Mouse (Mus musculus): ENCODE results near the gene Hdc. TPM values are rescaled to one million over a fixed set of nuclear protein-coding genes. Genes with fewer than 3 reads are reported as not detected.

The Hdc gene
- polyA plus RNA-seq, 1 experiment from 2014 or later = 1.2 TPM

- Histone ChIP-seq H3K27me3 (ENCODE audit: control insufficient read depth, insufficient read depth, low read length) (no peaks in the 10 kb centered on the region), H3K9me3 (ENCODE audit: control insufficient read depth, low read depth, low read length) (no peaks in the 10 kb centered on the region; the same call in 1 of the 2 replicates), H3K9ac (replicated peaks; ENCODE audit: low read depth, low read length) (no peak overlapping the region), H3K4me2 (replicated peaks; ENCODE audit: low read depth, low read length) (no peak overlapping the region), H3K4me1 (ENCODE audit: control insufficient read depth, insufficient read depth, low read length) (no peaks in the 10 kb centered on the region), H3K4me3 (ENCODE audit: low read depth, low read length) (no peak overlapping the region), H3K27ac (ENCODE audit: low read length) (no peak overlapping the region), H3K36me3 (ENCODE audit: control insufficient read depth, insufficient read depth, low read length) (no peaks in the 10 kb centered on the region)
- ATAC-seq (ENCODE audit: insufficient number of reproducible peaks, insufficient read depth, low FRiP score, low read depth) = no peak
- 74% methylated on average over 11 of the region's 11 CpGs for WGBS
Observed at GRCm38 (mm10) chr2:126575391-126576176, 43.5 kb downstream of the Hdc start.

- no peak for ATAC-seq (ENCODE audit: insufficient number of reproducible peaks, insufficient read depth, low FRiP score, low read depth)
- WGBS = 83% methylated on average over 4 of the region's 4 CpGs
Observed at GRCm38 (mm10) chr2:126572747-126573146, 46.4 kb downstream of the Hdc start.

GRCm38 (mm10) chr2:126572163-126572562 lies 46.9 kb downstream of the Hdc start:
- no peak for ATAC-seq (ENCODE audit: insufficient number of reproducible peaks, insufficient read depth, low FRiP score, low read depth)
- Histone ChIP-seq H3K4me2 (replicated peaks; ENCODE audit: low read depth, low read length) (no peak overlapping the region), H3K4me1 (ENCODE audit: control insufficient read depth, insufficient read depth, low read length) (no peaks in the 10 kb centered on the region), H3K9ac (replicated peaks; ENCODE audit: low read depth, low read length) (no peak overlapping the region), H3K27ac (ENCODE audit: low read length) (no peak overlapping the region), H3K36me3 (ENCODE audit: control insufficient read depth, insufficient read depth, low read length) (no peaks in the 10 kb centered on the region), H3K4me3 (ENCODE audit: low read depth, low read length) (no peak overlapping the region), H3K9me3 (ENCODE audit: control insufficient read depth, low read depth, low read length) (no peaks in the 10 kb centered on the region; the same call in 1 of the 2 replicates), H3K27me3 (ENCODE audit: control insufficient read depth, insufficient read depth, low read length) (no peaks in the 10 kb centered on the region)
- 77% methylated on average over 1 of the region's 1 CpGs for WGBS

More at GRCm38 (mm10) chr2:126572747-126573146, 46.4 kb downstream of the Hdc start:
- no peak overlapping the region for H3K4me2 ChIP-seq (replicated peaks; ENCODE audit: low read depth, low read length)
- H3K4me3 ChIP-seq (ENCODE audit: low read depth, low read length) = no peak overlapping the region
- H3K9me3 ChIP-seq (ENCODE audit: control insufficient read depth, low read depth, low read length) = no peaks in the 10 kb centered on the region; the same call in 1 of the 2 replicates
- no peak overlapping the region for H3K9ac ChIP-seq (replicated peaks; ENCODE audit: low read depth, low read length)
- no peaks in the 10 kb centered on the region for H3K36me3 ChIP-seq (ENCODE audit: control insufficient read depth, insufficient read depth, low read length)
- H3K4me1 ChIP-seq (ENCODE audit: control insufficient read depth, insufficient read depth, low read length) = no peaks in the 10 kb centered on the region
- no peaks in the 10 kb centered on the region for H3K27me3 ChIP-seq (ENCODE audit: control insufficient read depth, insufficient read depth, low read length)
- H3K27ac ChIP-seq (ENCODE audit: low read length) = no peak overlapping the region

GRCm38 (mm10) chr2:126563411-126564105 lies 55.5 kb downstream of the Hdc start:
- Histone ChIP-seq H3K4me2 (replicated peaks; ENCODE audit: low read depth, low read length) (no peak overlapping the region), H3K9me3 (ENCODE audit: control insufficient read depth, low read depth, low read length) (no peaks in the 10 kb centered on the region), H3K36me3 (ENCODE audit: control insufficient read depth, insufficient read depth, low read length) (no peaks in the 10 kb centered on the region), H3K27ac (ENCODE audit: low read length) (no peak overlapping the region), H3K9ac (replicated peaks; ENCODE audit: low read depth, low read length) (no peak overlapping the region), H3K4me3 (ENCODE audit: low read depth, low read length) (no peak overlapping the region), H3K27me3 (ENCODE audit: control insufficient read depth, insufficient read depth, low read length) (no peaks in the 10 kb centered on the region), H3K4me1 (ENCODE audit: control insufficient read depth, insufficient read depth, low read length) (no peaks in the 10 kb centered on the region)
- ATAC-seq (ENCODE audit: insufficient number of reproducible peaks, insufficient read depth, low FRiP score, low read depth) = no peak
- 71% methylated on average over 17 of the region's 17 CpGs for WGBS

- H3K4me3 ChIP-seq (ENCODE audit: low read depth, low read length) = no peak overlapping the region
- no peak for ATAC-seq (ENCODE audit: insufficient number of reproducible peaks, insufficient read depth, low FRiP score, low read depth)
- H3K9me3 ChIP-seq (ENCODE audit: control insufficient read depth, low read depth, low read length) = no peaks in the 10 kb centered on the region
- no peak overlapping the region for H3K27ac ChIP-seq (ENCODE audit: low read length)
- no peaks in the 10 kb centered on the region for H3K4me1 ChIP-seq (ENCODE audit: control insufficient read depth, insufficient read depth, low read length)
- WGBS = 88% methylated on average over 1 of the region's 1 CpGs
- no peak overlapping the region for H3K9ac ChIP-seq (replicated peaks; ENCODE audit: low read depth, low read length)
- H3K4me2 ChIP-seq (replicated peaks; ENCODE audit: low read depth, low read length) = no peak overlapping the region
- no peaks in the 10 kb centered on the region for H3K27me3 ChIP-seq (ENCODE audit: control insufficient read depth, insufficient read depth, low read length)
- H3K36me3 ChIP-seq (ENCODE audit: control insufficient read depth, insufficient read depth, low read length) = no peaks in the 10 kb centered on the region
Observed at GRCm38 (mm10) chr2:126560094-126560493, 59.0 kb downstream of the Hdc start.

GRCm38 (mm10) chr2:126555533-126555932 lies 63.6 kb downstream of the Hdc start:
- H3K4me3 ChIP-seq (ENCODE audit: low read depth, low read length) = no peak overlapping the region
- no peak overlapping the region for H3K4me2 ChIP-seq (replicated peaks; ENCODE audit: low read depth, low read length)
- 87% methylated on average over 5 of the region's 5 CpGs for WGBS
- no peak for ATAC-seq (ENCODE audit: insufficient number of reproducible peaks, insufficient read depth, low FRiP score, low read depth)
- no peak overlapping the region for H3K27ac ChIP-seq (ENCODE audit: low read length)
- no peaks in the 10 kb centered on the region for H3K36me3 ChIP-seq (ENCODE audit: control insufficient read depth, insufficient read depth, low read length)
- H3K9me3 ChIP-seq (ENCODE audit: control insufficient read depth, low read depth, low read length) = no peaks in the 10 kb centered on the region
- peaks cover 23% of the 10 kb centered on the region for H3K27me3 ChIP-seq (ENCODE audit: control insufficient read depth, insufficient read depth, low read length)
- H3K4me1 ChIP-seq (ENCODE audit: control insufficient read depth, insufficient read depth, low read length) = 0 out of 2 replicates have a peak, but pooled peaks cover 4% of the 10 kb centered on the region
- no peak overlapping the region for H3K9ac ChIP-seq (replicated peaks; ENCODE audit: low read depth, low read length)

GRCm38 (mm10) chr2:126553291-126553639 lies 65.8 kb downstream of the Hdc start:
- H3K4me1 ChIP-seq (ENCODE audit: control insufficient read depth, insufficient read depth, low read length) = 0 out of 2 replicates have a peak, but pooled peaks cover 4% of the 10 kb centered on the region
- H3K27ac ChIP-seq (ENCODE audit: low read length) = no peak overlapping the region
- peaks cover 23% of the 10 kb centered on the region for H3K27me3 ChIP-seq (ENCODE audit: control insufficient read depth, insufficient read depth, low read length)
- H3K36me3 ChIP-seq (ENCODE audit: control insufficient read depth, insufficient read depth, low read length) = no peaks in the 10 kb centered on the region
- no peaks in the 10 kb centered on the region for H3K9me3 ChIP-seq (ENCODE audit: control insufficient read depth, low read depth, low read length)
- peak overlapping the region; percentile 71 for H3K4me2 ChIP-seq (replicated peaks; ENCODE audit: low read depth, low read length)
- peak overlapping the region; percentile 53 for H3K4me3 ChIP-seq (ENCODE audit: low read depth, low read length)
- peak; percentile 33; the same call in 1 of the 2 replicates for ATAC-seq (ENCODE audit: insufficient number of reproducible peaks, insufficient read depth, low FRiP score, low read depth)
- H3K9ac ChIP-seq (replicated peaks; ENCODE audit: low read depth, low read length) = no peak overlapping the region
- 1% methylated on average over 26 of the region's 26 CpGs for whole genome bisulfite sequencing

GRCm38 (mm10) chr2:126552357-126553290 lies 66.5 kb downstream of the Hdc start, which contains the start of gene Slc27a2:
Slc27a2 (plus strand) TSS chr2:126552407.
- Histone ChIP-seq H3K27me3 (ENCODE audit: control insufficient read depth, insufficient read depth, low read length) (peaks cover 23% of the 10 kb centered on the region), H3K9ac (replicated peaks; ENCODE audit: low read depth, low read length) (no peak within 1 kb of the TSS), H3K4me1 (ENCODE audit: control insufficient read depth, insufficient read depth, low read length) (0 out of 2 replicates have a peak, but pooled peaks cover 4% of the 10 kb centered on the region), H3K9me3 (ENCODE audit: control insufficient read depth, low read depth, low read length) (no peaks in the 10 kb centered on the region), H3K4me3 (ENCODE audit: low read depth, low read length) (peak within 1 kb of the TSS; percentile 53), H3K4me2 (replicated peaks; ENCODE audit: low read depth, low read length) (peak within 1 kb of the TSS; percentile 71), H3K36me3 (ENCODE audit: control insufficient read depth, insufficient read depth, low read length) (no peaks in the 10 kb centered on the region), H3K27ac (ENCODE audit: low read length) (no peak within 1 kb of the TSS)
- 3% methylated on average over 49 of the region's 61 CpGs for WGBS
- ATAC-seq (ENCODE audit: insufficient number of reproducible peaks, insufficient read depth, low FRiP score, low read depth) = peak; percentile 65; the same call in 1 of the 2 replicates

All from stomach, embryonic 14.5 days (tissue).